Mouse (Mus musculus) cerebellum, postnatal 4 days (tissue): ENCODE data around the gene Rab11b.

Experiments used
- DNase-seq, 2 experiments: peaks; one replicate each; pipeline ENCODE4 v3.0.0; 2022; ENCODE audit warnings: low spot score in 2 of 2, mixed read lengths in 1 of 2

Rab11b gene

DNA sequence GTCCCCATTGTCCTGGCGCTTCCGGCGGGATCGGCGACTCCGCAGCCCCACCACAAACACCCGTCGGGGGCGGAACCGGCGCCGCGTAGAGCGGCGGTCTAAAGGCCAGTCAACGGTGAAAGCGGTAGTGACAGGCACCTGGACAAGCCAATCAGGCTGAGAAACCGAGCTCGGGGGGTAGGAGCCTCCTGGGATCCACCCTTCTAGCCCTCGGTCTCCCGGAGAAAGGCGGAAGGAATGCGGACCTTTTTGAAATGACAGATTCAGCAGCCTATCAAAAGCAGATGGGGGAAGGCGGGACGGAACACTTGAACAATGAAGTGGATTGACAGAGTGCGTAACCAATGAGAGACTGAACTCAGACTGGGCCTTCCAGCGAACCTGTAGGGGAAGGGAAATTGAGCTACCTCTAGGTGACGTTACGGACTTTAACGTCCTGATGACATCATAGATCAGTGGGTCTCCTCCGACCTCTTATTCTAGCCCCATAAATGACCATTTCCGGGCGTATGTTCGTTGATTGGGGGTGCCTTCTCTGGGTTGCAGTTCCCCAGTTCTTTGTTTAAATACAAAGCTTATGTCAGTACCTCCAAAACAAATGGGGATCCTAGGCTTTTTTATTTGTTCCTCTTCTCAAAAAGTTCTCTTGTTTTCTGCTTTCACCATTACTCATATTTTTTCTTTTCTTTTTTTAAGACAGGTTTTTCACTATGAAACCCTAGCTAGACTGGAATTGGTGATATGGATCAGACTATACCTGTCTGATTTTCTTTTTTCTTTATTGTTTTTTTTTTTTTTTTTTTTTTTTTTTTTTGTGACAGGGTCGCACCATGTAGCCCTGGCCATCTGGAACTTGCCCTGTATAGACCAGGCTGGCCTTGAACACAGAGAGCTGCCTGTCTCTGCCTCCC is at the start of gene Rab11b:
Gene Rab11b (minus strand): TSS at position 276 of the 911 bp plus-strand sequence.
- DNase-seq, result peak; percentile 99

DNA sequence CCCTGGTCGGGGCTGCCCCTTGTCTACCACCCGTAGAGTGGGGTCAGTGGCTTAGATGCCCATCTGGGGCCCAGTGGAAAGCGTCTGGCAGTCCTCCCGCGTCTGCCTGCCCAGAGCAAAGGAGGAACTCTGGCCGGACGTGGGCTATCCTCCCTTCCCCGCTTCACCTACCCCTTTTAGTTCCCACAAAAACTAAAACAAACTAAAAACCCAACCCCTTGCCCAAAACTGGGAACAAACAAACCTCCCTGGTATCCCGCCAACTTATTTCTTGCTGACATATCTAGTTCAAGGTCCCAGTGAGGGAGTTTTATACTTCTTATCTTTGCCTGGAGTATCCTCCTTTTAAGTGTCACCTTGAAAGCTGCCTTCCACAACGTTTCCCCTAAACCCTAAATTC is 47.9 kb upstream of the Rab11b start:
- no peak for DNase-seq

GRCm38 (mm10) chr17:33807181-33807888 is 47.0 kb upstream of the Rab11b start:
- DNase-seq, result no peak

- no peak for DNase-seq
These were observed 44.4 kb upstream of the Rab11b start for GRCm38 (mm10) chr17:33804745-33805144.

DNA sequence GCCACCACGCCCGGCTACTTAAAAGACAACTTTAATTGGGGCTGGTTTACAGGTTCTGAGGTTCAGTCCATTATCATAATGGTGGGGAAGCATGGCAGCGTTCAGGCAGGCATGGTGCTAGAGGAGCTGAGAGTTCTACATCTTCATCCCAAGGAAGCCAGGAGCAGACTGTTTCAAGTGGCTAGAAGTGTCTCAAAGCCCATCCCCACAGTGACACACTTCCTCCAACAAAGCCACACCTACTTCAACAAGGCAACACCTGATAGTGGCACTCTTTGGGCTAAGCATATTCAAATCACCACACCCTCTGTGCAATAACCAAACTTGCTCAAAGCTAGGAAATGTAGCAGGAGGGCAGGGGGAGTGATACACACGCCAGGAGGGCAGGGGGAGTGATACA is 43.9 kb upstream of the Rab11b start:
- DNase-seq, result no peak

GRCm38 (mm10) chr17:33802221-33802620 is 41.9 kb upstream of the Rab11b start:
- no peak for DNase-seq

DNA sequence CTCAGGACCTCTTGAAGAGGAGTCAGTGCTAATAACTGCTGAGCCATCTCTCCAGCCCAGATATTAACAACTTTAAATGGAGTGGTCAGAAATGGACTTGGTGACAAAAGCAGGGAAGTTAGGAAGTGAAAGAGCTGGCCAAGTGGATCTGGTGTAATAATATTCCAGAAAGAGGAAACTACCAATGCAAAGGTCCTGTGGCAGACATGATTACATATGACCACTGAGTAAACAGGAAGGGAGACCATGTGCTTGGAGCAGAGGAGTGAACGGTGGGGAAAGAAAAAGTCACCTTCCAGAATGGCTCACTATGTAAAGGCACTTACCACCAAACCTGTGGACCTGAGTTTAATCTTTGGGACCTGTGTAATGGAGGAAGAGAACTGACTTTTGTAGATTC is 38.9 kb upstream of the Rab11b start:
- DNase-seq, result no peak

GRCm38 (mm10) chr17:33798306-33798705 is 38.0 kb upstream of the Rab11b start:
- DNase-seq, result no peak

- no peak for DNase-seq
These were observed 28.4 kb upstream of the Rab11b start for GRCm38 (mm10) chr17:33788732-33789131.

- no peak for DNase-seq
These were observed 26.0 kb upstream of the Rab11b start for GRCm38 (mm10) chr17:33786375-33786774.

DNA sequence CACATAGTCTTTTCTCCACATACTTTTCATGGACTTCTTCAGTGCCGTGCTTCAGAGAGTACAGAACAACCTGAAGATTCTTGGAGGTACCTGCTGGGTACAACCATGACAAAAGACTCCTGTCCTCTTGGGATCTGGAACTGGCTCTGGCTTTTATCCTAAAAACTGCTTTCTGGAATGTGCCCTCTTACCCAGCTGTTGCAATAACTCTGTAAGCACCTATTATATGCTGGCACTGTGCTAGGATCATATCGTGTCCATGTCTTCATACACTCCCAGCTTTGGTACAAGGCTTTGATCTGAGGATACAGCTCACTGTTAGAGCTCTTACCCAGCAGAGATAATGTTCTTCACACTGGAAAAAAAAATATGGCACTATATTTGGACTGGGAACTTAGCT is 24.6 kb upstream of the Rab11b start:
- no peak for DNase-seq

GRCm38 (mm10) chr17:33783408-33783807 is 23.1 kb upstream of the Rab11b start:
- DNase-seq, result peak in 1 of 2 experiments; percentile 39

DNA sequence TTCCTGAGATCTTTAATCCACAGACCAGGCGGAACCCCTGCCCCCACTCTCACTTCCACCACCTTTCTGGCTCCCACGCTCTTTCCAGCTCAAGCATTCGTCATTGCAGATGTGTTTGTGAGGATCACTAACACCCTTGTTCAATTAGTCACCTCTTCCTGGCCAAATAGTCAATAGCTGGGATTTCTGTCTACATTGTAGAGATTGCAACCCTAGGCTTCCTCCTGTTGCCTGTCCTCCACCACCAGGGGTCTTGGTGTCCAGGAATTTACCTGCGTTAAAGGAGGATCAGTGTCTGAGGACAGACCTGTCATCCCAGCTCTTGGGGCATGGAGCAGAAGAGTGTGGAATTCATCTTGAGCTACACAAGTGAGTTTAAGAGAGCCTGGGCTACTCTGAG is 21.7 kb upstream of the Rab11b start:
- DNase-seq, result no peak

- DNase-seq, result peak in 1 of 2 experiments; percentile 30
These were observed 21.0 kb upstream of the Rab11b start, which contains the start of gene Angptl4 for GRCm38 (mm10) chr17:33781124-33781977. Gene Angptl4, minus strand, starts transcription at chr17:33781830.

DNA sequence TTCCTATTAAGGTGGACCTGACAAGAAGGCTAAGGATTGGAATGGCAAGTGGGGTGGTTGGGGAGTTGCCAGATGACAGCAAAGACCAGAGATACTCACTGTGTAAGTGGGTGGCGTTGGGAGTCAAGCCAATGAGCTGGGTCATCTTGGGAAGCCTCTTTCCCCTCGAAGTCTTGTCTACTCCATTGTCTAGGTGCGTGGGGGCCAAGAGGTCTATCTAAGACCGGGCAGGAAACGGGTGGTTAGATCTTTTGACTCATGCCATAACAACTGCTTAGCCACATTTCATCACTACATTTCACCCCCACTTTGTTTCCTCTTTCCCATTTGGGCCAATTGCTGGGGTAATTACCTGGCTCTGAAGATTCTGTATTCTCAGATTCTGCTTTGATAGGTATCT is 20.1 kb upstream of the Rab11b start:
- DNase-seq, result no peak

DNA sequence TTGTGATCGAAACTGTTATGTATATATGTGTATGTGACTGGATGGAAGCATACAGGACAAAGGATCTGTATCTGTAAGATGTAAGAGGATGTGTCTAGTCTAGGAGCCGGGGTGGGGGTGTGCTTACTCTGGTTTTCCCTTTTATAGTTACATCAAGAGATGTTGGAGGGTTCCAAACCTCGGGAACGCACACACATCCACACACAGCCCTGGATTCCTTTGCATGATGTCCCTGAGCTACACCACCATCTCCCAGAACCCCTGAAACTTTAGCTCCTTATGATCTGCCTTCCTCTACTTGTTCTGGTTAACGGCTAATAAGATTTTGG is 19.6 kb upstream of the Rab11b start:
- no peak for DNase-seq

GRCm38 (mm10) chr17:33779271-33779966 is 19.1 kb upstream of the Rab11b start:
- peak; percentile 65 to 88 for DNase-seq

DNA sequence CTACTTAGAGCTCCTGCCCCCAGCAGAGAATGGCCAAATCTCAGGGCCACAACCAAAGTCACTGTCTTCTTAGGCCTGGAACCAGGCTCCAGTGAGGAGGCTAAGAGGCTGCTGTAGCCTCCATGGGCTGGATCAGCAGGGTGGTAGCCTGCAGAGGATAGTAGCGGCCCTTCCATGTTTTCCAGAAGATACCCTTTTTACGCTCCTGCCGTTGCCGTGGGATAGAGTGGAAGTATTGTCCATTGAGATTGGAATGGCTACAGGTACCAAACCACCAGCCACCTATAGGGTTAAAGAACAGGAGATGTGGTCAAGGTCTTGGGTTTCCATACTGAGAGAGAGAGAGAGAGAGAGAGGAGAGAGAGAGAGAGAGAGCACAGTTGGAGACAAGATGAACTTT is 15.0 kb upstream of the Rab11b start:
- no peak for DNase-seq

DNA sequence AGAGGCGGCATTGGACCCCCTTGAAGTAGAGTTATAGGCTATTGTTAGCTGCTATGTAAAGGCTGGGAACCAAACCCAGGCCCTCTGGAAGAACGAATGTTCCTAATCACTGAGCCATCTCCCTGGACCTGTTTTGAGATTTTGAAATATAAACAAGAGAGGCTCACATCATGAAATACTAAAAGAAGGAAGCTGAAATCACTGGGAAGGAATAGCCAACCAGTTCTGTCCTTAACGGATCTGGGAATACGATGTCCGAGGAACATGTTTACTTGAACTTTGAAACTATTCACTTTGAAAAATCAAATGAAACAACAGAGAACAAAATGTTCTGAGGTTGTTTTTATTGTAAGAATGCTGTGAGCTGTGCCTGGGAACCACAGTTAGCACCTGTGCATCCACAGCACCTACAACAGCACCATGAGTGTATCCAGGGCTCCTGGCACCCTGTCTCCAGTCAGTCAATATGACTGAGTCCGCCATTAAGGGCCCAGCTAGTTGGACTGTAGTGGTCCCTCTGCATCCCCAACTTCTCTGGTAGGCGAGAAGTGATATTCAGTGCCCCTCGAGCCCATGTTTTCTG is 14.3 kb upstream of the Rab11b start:
- DNase-seq, result no peak

DNA sequence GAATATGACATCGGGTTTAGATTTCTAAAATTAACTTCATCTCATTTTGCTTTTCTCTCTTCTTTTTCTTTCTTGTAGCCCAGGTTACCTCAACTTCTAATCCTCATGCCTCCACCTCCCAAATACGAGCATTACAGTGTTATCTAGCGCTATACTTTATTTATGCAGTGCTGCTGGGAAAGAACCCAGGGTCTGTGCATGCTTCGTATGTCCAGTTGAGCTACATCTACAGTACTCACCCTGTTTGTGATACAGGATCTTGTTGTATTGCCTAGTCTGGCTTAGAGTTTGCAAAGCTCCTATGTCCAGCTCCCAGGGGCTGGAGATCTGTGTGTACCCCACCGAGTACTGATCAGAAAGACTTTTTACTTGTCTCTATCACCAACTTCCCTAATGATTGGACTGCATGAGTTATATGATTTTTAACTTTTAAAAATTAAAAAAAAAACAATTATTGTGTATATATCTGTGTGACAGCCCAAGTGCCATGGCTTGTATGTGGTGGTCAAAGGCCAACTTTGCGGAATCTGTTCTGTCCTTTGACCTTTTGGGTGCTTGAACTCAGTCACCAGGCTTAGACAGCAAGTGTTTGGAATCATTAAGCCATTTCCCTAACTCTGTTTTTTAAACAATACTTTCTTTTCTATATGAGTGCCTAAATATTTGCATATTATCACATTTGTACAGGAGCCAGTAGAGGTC is 13.7 kb upstream of the Rab11b start:
- DNase-seq, result no peak
